Mouse (Mus musculus) midbrain, embryonic 14.5 days (tissue): ENCODE results near the gene Tmprss9. TPM values are rescaled to one million over a fixed set of nuclear protein-coding genes. Genes with fewer than 3 reads are reported as not detected.
A peak's percentile ranks its signal among the peaks of the same experiment; 100 is the strongest.

Experiments used
- ATAC-seq: fragments of 200-750 bp; cut with Nextera tagmentation; 2 replicates; pipeline ENCODE4 v1.8.0; 2017; ENCODE audit warnings: moderate number of reproducible peaks, moderate library complexity; ENCODE audit not compliant: low FRiP score, low TSS enrichment
- DNase-seq: peaks from one replicate; pipeline ENCODE4 v3.0.0-alpha.2; 2015
- H3K27ac ChIP-seq: fragments of 300-500 bp; sonication (generic); replicated peaks from 2 replicates; pipeline ENCODE4 v1.5.1; 2014; ENCODE audit warnings: mild to moderate bottlenecking, low read depth, low read length, moderate library complexity
- H3K27me3 ChIP-seq: fragments of 300-500 bp; sonication (generic); 2 replicates; pipeline ENCODE4 v1.6.1; 2014; ENCODE audit warnings: low read length, control low read depth, mixed read lengths; ENCODE audit not compliant: control insufficient read depth, insufficient read depth
- H3K36me3 ChIP-seq: fragments of 300-500 bp; sonication (generic); 2 replicates; pipeline ENCODE4 v1.6.1; 2014; ENCODE audit warnings: low read length, control low read depth; ENCODE audit not compliant: control insufficient read depth, insufficient read depth
- H3K4me1 ChIP-seq: fragments of 300-500 bp; sonication (generic); 2 replicates; pipeline ENCODE4 v1.6.1; 2014; ENCODE audit warnings: mild to moderate bottlenecking, antibody characterized with exemption, low read length, control low read depth; ENCODE audit not compliant: control insufficient read depth, insufficient read depth
- H3K4me2 ChIP-seq: fragments of 300-500 bp; sonication (generic); 2 replicates; pipeline ENCODE4 v1.6.1; 2014; ENCODE audit warnings: mild to moderate bottlenecking, low read length, moderate library complexity
- H3K4me3 ChIP-seq: fragments of 300-500 bp; sonication (generic); replicated peaks from 2 replicates; pipeline ENCODE4 v1.5.1; 2014; ENCODE audit warnings: low read depth, low read length
- H3K9ac ChIP-seq: fragments of 300-500 bp; sonication (generic); replicated peaks from 2 replicates; pipeline ENCODE4 v1.6.1; 2014; ENCODE audit warnings: mild to moderate bottlenecking, low read length, moderate library complexity
- H3K9me3 ChIP-seq: fragments of 300-500 bp; sonication (generic); 2 replicates; pipeline ENCODE4 v1.6.1; 2016; ENCODE audit warnings: low read length, control low read depth, mixed read lengths; ENCODE audit not compliant: control insufficient read depth
- WGBS: fragments of 180-500 bp; shearing (Covaris S2); extraction: QIAGEN DNeasy Blood & Tissue Kit; methylation state at CpG from one replicate; pipeline ENCODE4 v1.1.7; 2014; 5-methylcytosine and 5-hydroxymethylcytosine counted together
- polyA plus RNA-seq: library from polyadenylated mRNA; unstranded; fragments of >200 nt; fragmentation: Nextera tagmentation; extraction: Ambion mirVana; gene quantifications from 2 replicates; pipeline ENCODE4 v1.2.1, GENCODE M21; 2014

Tmprss9 gene
- polyA plus RNA-seq, 1 experiment from 2014 or later, result not detected

DNA sequence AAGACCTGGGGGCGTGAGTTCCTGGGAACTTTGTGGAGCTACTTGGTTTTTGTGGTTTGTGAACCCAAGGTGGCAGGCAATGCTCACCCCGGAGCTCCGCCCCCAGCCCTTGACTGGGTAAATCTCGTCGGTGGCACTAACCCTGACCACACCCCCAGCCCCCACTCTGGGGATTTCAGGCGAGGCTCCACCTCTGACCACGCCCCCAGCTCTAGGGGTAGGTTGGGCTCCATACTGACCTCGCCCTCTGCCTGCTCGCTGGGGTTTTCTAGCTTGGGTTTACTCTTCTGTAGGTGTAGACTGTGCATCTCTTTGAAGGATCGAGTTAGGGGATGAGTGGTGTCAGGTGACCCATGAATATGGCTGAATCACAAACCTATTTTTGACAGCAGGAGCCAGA lies 23.1 kb upstream of the Tmprss9 start:
- Histone ChIP-seq H3K9ac (no peak overlapping the region), H3K9me3 (no peaks in the 10 kb centered on the region), H3K4me1 (0 out of 2 replicates have a peak, but pooled peaks cover 1% of the 10 kb centered on the region), H3K36me3 (peaks cover 27% of the 10 kb centered on the region), H3K27me3 (peaks cover 16% of the 10 kb centered on the region), H3K4me3 (no peak overlapping the region), H3K4me2 (no peak overlapping the region), H3K27ac (no peak overlapping the region)
- DNase-seq, result no peak
- no peak for ATAC-seq
- WGBS, result 13% methylated on average over 10 of the region's 10 CpGs

DNA sequence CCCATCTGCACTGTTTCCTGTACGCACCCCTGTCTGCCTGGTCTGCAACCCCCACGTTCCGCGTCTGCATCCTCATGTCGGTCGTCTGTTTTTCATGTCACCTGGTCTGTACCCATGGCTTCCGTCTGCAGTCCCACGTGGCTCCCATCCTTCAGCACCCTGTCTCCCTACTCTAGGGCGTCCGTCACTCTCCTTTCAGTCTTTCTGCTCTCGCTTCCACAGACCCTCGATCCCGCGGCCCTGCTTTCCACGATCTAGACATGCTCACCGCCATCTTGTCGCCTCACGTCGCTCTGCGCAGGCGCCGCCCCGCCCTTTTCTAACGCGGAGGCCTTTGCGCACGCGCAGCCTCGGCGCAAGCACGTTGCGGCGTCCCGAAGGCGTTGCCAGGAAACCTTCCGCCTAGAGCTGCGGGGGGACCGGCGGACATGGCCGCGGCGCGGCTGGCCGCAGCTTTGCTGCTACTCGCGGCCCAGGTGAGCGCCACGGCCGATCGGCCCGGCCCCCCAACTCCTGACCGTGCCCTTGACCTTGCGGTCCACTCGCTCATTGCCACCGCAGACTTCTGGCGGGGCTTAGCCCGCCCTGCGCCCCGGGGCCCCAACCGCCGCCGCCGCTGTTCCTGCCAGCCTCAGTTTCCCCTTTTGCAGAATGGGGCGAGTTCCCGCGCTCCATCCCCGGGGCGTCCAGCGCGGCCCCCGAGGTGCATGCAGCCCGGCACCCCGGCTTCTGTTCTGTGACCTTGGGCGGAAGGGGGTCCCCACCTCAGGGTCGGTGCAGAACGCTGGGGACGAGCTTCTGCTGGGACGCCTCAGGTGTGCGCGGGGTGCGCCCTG lies 16.5 kb upstream of the Tmprss9 start, which contains the start of the genes Lsm7 and Sppl2b:
Gene Lsm7 (minus strand): TSS at position 297 of the 836 bp plus-strand sequence.
Gene Sppl2b (plus strand): TSS at position 363 of the 836 bp plus-strand sequence.
- Histone ChIP-seq H3K4me3 (peak within 1 kb of the TSS; percentile 97), H3K4me1 (peaks cover 26% of the 10 kb centered on the region), H3K27me3 (no peaks in the 10 kb centered on the region), H3K27ac (peak within 1 kb of the TSS; percentile 71), H3K36me3 (peaks cover 26% of the 10 kb centered on the region), H3K4me2 (peak within 1 kb of the TSS; percentile 99), H3K9ac (peak within 1 kb of the TSS; percentile 86), H3K9me3 (no peaks in the 10 kb centered on the region)
- DNase-seq (peak; percentile 99), ATAC-seq (peak; percentile 89)
- WGBS, result 1% methylated on average over 80 of the region's 81 CpGs

DNA sequence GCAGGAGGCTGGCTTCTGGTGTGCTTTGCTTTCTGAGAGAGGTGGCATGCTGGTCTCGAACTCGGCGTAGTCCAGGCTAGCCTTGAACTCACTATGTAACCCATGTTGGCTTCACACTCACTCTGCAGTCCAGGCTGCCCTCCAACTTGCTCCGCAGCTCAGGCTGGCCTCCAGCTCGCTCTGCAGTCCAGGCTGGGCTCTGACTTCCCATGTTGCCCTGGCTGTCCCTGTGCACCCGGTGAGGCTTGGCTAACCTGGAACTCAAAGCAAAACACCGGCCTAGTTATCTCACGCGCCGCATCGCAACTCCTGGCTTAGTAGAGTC lies 15.9 kb upstream of the Tmprss9 start:
- ATAC-seq (no peak), DNase-seq (no peak)
- H3K9ac ChIP-seq, result peak overlapping the region; percentile 86
- H3K4me3 ChIP-seq, result peak overlapping the region; percentile 97
- H3K36me3 ChIP-seq, result peaks cover 21% of the 10 kb centered on the region
- 26% methylated on average over 11 of the region's 11 CpGs for WGBS
- peak overlapping the region; percentile 99 for H3K4me2 ChIP-seq
- H3K27me3 ChIP-seq, result no peaks in the 10 kb centered on the region
- H3K9me3 ChIP-seq, result no peaks in the 10 kb centered on the region
- no peak overlapping the region for H3K27ac ChIP-seq
- H3K4me1 ChIP-seq, result peaks cover 26% of the 10 kb centered on the region

DNA sequence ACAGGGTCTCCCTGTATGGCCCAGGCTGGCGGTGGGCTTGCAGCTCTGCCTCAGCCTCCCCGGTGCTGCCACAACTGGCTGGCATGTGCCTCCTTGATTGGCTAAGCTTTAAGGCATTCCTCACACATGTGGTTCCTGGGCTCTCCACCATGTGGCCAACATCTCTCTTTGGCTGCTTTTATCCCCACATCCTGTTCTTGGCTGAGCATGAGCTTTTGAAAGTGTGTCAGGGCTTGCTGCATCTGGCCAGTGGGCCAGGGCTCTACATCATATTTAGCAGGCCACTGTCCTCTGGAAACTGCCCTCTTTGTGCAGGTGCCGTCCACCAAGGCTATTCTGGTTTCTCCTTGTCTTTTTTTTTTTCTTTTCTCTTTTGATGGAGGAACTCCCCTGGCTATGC lies 15.4 kb upstream of the Tmprss9 start:
- 66% methylated on average over 3 of the region's 3 CpGs for WGBS
- ATAC-seq, result no peak

DNA sequence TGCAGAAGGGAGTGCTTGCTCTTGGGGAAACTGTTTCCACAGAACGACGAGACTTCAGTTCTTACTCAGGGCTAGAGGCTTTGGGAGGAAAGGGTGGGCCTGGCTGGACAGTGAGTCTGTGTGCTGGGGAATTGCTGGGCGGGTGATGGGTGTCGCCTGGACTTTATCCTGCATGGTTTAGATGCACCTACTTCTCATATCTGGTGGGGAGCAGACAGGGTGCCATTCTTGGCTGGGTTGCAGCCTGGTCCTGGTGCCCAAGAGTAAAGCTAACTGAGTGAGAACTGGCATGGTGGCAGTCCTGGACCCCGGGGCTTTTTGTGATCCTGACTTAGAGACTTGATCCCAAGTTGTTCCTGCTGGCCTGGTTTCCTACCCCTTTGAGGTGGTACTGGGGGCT lies 14.7 kb upstream of the Tmprss9 start:
- H3K9me3 ChIP-seq, result no peaks in the 10 kb centered on the region
- DNase-seq, result no peak
- H3K27me3 ChIP-seq, result no peaks in the 10 kb centered on the region
- peaks cover 26% of the 10 kb centered on the region for H3K4me1 ChIP-seq
- H3K4me3 ChIP-seq, result no peak overlapping the region
- WGBS, result 85% methylated on average over 5 of the region's 5 CpGs
- no peak for ATAC-seq
- H3K36me3 ChIP-seq, result peaks cover 19% of the 10 kb centered on the region
- peak overlapping the region; percentile 99; the same call in 1 of the 2 replicates for H3K4me2 ChIP-seq
- H3K27ac ChIP-seq, result no peak overlapping the region
- H3K9ac ChIP-seq, result no peak overlapping the region; the same call in 1 of the 2 replicates

More for the DNA sequence above, 15.4 kb upstream of the Tmprss9 start:
- H3K4me3 ChIP-seq, result peak overlapping the region; percentile 97; the same call in 1 of the 2 replicates
- DNase-seq, result no peak
- H3K36me3 ChIP-seq, result peaks cover 19% of the 10 kb centered on the region
- peaks cover 26% of the 10 kb centered on the region for H3K4me1 ChIP-seq
- no peaks in the 10 kb centered on the region for H3K9me3 ChIP-seq
- H3K27ac ChIP-seq, result no peak overlapping the region
- peak overlapping the region; percentile 99 for H3K4me2 ChIP-seq
- H3K9ac ChIP-seq, result peak overlapping the region; percentile 86; the same call in 1 of the 2 replicates
- H3K27me3 ChIP-seq, result no peaks in the 10 kb centered on the region

DNA sequence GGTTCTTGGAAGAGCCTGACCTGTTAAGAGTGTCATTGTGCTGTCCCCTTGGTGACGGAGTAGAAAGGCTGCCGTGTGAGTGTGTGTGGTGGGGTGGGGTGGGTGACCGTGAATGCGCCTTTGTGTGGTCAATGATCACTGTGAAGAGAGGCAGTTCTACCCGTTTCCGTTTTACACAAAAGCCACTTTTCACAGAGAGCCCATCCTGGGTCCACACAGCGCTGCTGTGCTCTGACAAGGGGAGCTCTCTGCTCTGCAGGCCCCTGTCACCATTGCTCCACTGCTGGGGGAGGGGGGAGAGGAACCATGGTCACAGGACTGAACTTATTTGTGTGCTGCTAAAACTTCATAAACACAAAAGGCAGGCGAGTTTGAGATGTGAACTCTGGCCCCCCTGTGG lies 14.3 kb upstream of the Tmprss9 start:
- Histone ChIP-seq H3K27ac (no peak overlapping the region), H3K4me2 (no peak overlapping the region)

DNA sequence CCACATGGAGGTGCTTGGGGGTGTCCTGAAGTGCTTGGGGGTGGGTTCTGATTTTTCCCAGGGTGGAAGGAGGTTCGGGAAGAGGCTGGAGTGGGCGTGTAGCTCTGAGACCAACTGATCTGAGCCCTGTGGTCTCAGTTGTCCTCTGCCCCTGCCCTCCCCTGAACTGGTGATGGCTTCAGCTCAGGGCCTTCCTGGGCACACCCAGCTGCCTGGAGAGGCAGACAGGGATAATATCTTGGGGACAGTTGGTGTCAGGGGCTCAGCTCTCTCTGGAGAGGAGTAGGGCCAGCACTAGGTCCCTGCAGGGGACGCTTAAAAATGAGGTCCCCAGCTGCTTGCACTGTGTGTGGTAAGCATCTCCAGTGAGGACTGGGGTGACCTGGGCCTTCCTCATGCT lies 13.8 kb upstream of the Tmprss9 start:
- Histone ChIP-seq H3K27me3 (no peaks in the 10 kb centered on the region), H3K4me3 (no peak overlapping the region), H3K4me2 (no peak overlapping the region), H3K27ac (no peak overlapping the region), H3K9ac (no peak overlapping the region), H3K4me1 (peaks cover 26% of the 10 kb centered on the region), H3K36me3 (peaks cover 22% of the 10 kb centered on the region), H3K9me3 (no peaks in the 10 kb centered on the region)
- ATAC-seq (no peak), DNase-seq (no peak)
- 55% methylated on average over 3 of the region's 3 CpGs for WGBS

More for the DNA sequence above, 14.3 kb upstream of the Tmprss9 start:
- DNase-seq (peak; percentile 11), ATAC-seq (no peak)
- no peak overlapping the region for H3K4me3 ChIP-seq
- no peak overlapping the region; the same call in 1 of the 2 replicates for H3K9ac ChIP-seq
- H3K4me1 ChIP-seq, result peaks cover 26% of the 10 kb centered on the region
- no peaks in the 10 kb centered on the region for H3K27me3 ChIP-seq
- peaks cover 19% of the 10 kb centered on the region for H3K36me3 ChIP-seq
- WGBS, result 37% methylated on average over 8 of the region's 8 CpGs
- no peaks in the 10 kb centered on the region for H3K9me3 ChIP-seq

DNA sequence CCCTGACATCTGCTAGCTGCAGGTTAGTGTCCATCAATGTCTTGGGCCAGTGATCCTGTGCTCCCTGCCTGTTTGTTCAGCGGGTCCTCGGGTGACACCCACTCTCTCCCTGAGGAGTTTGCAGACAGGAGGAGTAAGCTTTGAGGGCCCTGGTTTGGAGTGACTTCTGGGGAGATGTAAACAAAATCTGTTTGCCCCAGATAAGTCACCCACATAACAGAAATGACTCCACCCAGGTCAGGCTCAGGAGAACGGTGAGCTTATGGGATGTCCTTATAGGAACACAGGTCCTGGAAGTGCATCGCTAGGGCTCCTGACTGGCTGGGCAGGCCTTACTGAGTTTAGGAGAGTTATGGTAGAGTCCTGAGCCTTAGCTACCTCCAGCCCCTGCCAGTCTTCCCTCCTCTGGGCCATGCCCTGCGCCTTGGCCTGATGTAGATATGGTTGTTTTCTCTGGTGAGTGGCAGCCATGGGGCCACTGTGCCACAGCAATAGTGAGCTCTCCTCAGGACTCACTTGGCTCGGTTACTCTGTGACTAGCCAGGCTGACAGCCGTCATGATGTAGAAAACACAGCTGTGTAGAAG lies 13.2 kb upstream of the Tmprss9 start:
- DNase-seq (no peak), ATAC-seq (no peak)
- Histone ChIP-seq H3K27me3 (no peaks in the 10 kb centered on the region), H3K4me1 (peaks cover 26% of the 10 kb centered on the region), H3K4me2 (no peak overlapping the region), H3K27ac (no peak overlapping the region), H3K9me3 (no peaks in the 10 kb centered on the region), H3K36me3 (peaks cover 22% of the 10 kb centered on the region), H3K9ac (no peak overlapping the region), H3K4me3 (no peak overlapping the region)
- WGBS, result 87% methylated on average over 7 of the region's 7 CpGs
